Mouse (Mus musculus): ENCODE results near the gene Cfap52.

Gene Cfap52

GRCm38 (mm10) chr11:67926348-67927055 lies 38.9 kb downstream of the Cfap52 start:
- DNase-seq (ENCODE audit: low spot score), result no peak

DNA sequence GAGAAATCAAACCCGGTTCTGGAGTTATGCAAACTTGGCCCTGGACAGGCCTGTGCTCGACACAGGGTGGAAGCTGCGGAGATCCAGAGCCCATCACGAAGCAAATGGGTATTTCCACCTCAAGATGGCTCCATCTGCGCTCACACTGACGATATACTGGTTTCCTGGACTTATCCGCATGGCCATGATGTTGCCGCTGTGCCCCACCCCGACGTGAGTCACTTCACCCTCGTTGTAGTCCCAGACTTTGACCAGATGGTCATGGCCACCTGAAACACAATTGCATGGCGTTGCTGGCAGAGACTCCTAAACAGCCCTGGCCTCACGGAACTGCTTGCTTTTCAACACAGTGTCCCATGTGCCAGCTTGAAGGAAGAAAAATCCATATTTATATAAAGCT lies 40.5 kb downstream of the Cfap52 start:
- DNase-seq (ENCODE audit: low spot score), result no peak

GRCm38 (mm10) chr11:67923720-67924119 lies 41.7 kb downstream of the Cfap52 start:
- no peak for DNase-seq (ENCODE audit: low spot score)

GRCm38 (mm10) chr11:67922755-67923125 lies 42.7 kb downstream of the Cfap52 start:
- DNase-seq (ENCODE audit: low spot score), result no peak

DNA sequence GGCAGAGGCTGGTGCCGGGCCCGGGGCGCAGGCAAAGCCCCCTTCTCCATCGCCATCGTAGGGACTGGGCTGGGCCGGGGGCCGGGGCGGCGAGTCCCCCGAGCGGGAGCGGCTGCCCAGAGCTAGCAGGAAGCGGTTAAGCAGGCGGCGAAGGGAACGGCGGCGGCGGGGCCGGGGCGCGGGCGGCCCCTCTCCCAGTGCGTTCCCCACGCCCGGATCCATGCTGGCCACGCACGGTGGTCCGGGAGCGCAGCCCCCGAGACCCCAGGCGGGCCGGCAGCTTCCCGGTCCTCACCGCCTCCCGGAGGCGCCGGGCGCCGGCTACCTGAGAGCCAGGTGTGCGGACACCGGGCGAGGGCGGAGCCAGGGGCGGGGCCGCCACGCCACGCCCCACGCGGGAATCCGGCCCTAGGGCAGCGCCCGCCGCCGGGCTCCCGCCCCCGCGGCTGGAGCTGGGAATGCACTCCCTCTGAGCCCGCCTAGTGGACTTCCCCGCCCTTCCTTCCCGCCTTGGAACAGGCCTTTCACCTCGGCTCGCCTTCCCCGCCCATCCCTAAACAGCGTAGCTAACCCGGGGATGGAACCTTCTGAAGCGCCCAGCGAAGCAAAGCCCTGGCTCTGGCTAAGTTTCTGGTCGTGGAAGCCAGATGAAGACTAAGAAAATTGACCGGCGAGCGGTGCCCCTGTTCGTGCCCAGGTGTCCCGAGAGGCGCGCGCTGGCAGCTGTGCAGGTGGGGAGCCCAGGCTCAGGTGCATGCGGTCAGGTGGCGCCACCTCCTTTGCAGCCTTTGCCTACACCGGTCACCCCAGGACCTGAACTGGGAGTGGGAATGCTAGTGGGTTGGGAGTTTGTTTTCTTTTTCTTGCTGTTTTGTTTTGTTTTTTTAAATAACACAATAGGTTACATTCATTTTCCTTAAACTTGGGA lies 43.4 kb downstream of the Cfap52 start, which contains the start of gene Usp43:
Gene Usp43 (minus strand): TSS at position 327 of the 928 bp plus-strand sequence.
- DNase-seq (ENCODE audit: low spot score), result peak; percentile 37

DNA sequence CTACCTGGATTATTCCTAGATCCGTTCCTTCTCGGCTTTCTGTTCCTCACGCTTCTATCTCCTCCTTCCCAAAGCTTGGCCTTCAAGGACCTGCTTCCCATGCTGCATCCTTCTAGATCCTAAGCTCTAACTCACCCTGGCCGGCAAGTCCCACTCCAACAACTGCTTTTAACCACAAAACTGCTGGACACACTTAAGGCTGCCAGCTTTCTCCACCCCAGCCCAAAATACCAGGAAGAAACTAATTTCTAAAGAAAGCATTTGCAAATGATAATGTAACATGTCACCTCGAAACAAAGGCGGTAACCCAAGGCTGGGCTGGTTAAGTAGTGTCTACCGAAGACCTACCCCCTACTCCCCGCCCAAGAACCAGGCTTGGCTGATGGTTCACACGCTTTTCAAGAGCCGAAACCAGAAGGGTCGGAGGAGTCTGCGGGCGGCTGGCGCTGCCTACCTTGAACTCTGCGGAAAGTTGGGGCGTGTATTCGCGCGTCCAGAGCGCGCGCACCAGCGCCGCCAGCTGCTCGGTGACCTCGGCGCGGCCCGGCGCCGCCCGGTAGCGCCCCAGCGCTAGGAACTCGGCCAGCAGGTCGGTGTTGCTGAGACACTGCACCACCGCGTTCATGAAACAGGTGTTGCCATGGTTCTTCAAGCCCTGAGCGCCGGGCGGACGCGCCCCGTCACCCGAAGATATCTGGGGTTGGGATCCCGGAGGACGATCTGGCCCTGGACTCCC lies 44.2 kb downstream of the Cfap52 start:
- no peak for DNase-seq (ENCODE audit: low spot score)

GRCm38 (mm10) chr11:67920226-67920960 lies 45.1 kb downstream of the Cfap52 start:
- no peak for DNase-seq (ENCODE audit: low spot score)

- no peak for DNase-seq (ENCODE audit: low spot score)
Measured at GRCm38 (mm10) chr11:67919593-67919992, 45.9 kb downstream of the Cfap52 start.

DNA sequence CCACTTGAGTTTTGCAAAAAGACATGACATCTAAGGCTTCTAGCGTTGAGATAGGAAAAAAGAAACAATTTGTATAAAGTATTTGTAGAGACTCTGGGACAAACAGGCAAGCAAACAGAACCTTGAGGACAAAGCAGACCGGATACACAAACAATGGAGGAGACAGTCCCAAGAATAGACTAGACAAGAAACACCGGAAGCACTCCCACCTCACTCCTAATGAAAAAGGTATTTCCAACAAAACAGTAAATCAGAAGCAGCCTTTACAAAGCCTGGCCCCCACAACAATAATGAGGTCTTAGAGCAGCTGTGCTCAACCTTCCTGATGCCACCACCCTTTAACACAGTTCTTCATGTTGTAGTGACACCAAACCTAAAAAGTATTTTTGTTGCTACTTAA lies 48.3 kb downstream of the Cfap52 start:
- DNase-seq (ENCODE audit: low spot score), result no peak

GRCm38 (mm10) chr11:67911074-67911473 lies 54.4 kb downstream of the Cfap52 start:
- no peak for DNase-seq (ENCODE audit: low spot score)

- DNase-seq (ENCODE audit: low spot score), result no peak
Measured at GRCm38 (mm10) chr11:67903756-67904155, 61.7 kb downstream of the Cfap52 start.

- DNase-seq (ENCODE audit: low spot score), result no peak
Measured at GRCm38 (mm10) chr11:67897064-67897560, 68.3 kb downstream of the Cfap52 start.

DNA sequence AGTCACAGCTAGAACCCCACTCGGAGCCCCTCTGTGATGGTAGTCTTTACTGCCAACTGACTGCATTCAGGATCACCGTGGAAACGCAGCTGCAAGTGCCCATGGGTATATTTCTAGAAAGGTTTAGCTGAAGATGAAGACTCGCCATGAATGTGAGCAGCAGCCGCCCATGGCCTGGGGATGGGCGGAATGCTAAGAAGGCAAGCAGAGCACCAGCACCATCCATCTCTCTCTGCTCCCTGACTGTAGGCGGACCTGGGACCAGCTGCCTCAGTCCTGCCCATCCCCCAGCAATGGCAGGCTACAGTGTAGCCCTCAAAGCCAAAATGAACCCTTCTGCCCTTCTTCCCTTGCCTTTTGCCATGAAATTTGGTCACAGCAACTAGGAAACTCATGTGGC lies 69.8 kb downstream of the Cfap52 start:
- no peak for DNase-seq (ENCODE audit: low spot score)

GRCm38 (mm10) chr11:67888521-67888920 lies 76.9 kb downstream of the Cfap52 start:
- DNase-seq (ENCODE audit: low spot score), result no peak

- DNase-seq (ENCODE audit: low spot score), result no peak
Measured at GRCm38 (mm10) chr11:67885921-67886320, 79.5 kb downstream of the Cfap52 start.

All from urinary bladder, postnatal 10 days (tissue).